Mouse (Mus musculus): ENCODE measurements at regions not wholly inside any gene's neighbourhood (a gene's known extent, or its start where the extent isn't known, plus 50 kb on each side); places are given as distances from the start of the nearest gene placed in this dataset.

DNA sequence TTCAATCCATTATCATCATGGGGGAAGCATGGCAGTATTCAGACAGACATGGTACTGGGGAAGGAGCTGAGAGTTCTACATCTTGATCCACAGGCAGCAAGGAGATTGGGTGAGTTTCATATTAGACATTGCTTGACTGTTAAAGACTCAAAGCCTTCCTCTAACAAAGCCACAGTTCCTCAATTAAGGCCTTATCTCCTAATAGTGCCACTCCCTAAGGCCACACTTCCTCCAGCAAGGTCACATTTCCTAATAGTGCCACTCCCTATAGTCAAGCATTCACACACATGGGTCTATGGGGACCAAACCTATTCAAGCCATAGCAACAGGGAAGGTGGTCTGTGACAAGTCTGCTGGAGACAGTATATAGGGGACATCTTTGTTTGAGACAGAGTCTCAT, 115.9 kb upstream of the Zfp64 start:
- Histone ChIP-seq H3K9me3 (ENCODE audit: control insufficient read depth, low read length) (peaks cover 34% of the 10 kb centered on the region), H3K36me3 (ENCODE audit: control insufficient read depth) (no peaks in the 10 kb centered on the region), H3K27me3 (ENCODE audit: control insufficient read depth) (no peaks in the 10 kb centered on the region), H3K4me3 (replicated peaks) (no peak overlapping the region), H3K4me1 (ENCODE audit: control insufficient read depth) (no peaks in the 10 kb centered on the region)
- TF ChIP-seq GATA1 (IDR thresholded peaks at IDR 0.05; ENCODE audit: low read length) (no peak), TAL1 (IDR thresholded peaks at IDR 0.05; ENCODE audit: low read length) (no peak)

- no peaks in the 10 kb centered on the region for H3K36me3 ChIP-seq (ENCODE audit: control insufficient read depth)
- H3K27me3 ChIP-seq (ENCODE audit: control insufficient read depth): no peaks in the 10 kb centered on the region
- TF ChIP-seq TAL1 (IDR thresholded peaks at IDR 0.05; ENCODE audit: low read length): no peak
- TF ChIP-seq GATA1 (IDR thresholded peaks at IDR 0.05; ENCODE audit: low read length): no peak
- peaks cover 25% of the 10 kb centered on the region for H3K9me3 ChIP-seq (ENCODE audit: control insufficient read depth, low read length)
- H3K4me3 ChIP-seq (replicated peaks): no peak overlapping the region
- no peaks in the 10 kb centered on the region for H3K4me1 ChIP-seq (ENCODE audit: control insufficient read depth)
Observed at GRCm38 (mm10) chr2:169065166-169065698, 109.8 kb upstream of the Zfp64 start.

DNA sequence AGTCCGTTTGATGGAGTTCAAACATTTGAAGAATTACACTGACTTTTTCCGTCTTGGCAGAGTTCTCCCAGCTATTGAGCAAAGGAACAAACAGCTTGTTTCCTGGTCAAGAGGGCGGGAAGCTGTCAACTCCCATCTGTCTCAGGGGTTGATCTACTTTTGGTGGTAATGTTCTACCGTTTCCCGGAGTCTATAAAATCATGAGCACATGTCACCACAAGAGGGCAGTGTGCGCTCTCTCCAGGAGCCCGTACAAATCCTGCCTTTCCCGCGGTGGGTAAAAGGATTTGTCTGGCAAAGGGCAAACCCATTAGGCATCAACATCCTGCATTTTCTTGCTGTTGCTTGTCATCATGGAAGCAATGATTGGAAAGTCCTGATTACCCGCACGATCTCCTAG, 106.1 kb upstream of the Zfp64 start:
- Histone ChIP-seq H3K4me3 (replicated peaks) (no peak overlapping the region), H3K4me1 (ENCODE audit: control insufficient read depth) (no peaks in the 10 kb centered on the region), H3K27me3 (ENCODE audit: control insufficient read depth) (no peaks in the 10 kb centered on the region), H3K9me3 (ENCODE audit: control insufficient read depth, low read length) (peaks cover 23% of the 10 kb centered on the region), H3K36me3 (ENCODE audit: control insufficient read depth) (no peaks in the 10 kb centered on the region)
- TF ChIP-seq GATA1 (IDR thresholded peaks at IDR 0.05; ENCODE audit: low read length) (no peak), TAL1 (IDR thresholded peaks at IDR 0.05; ENCODE audit: low read length) (no peak)

GRCm38 (mm10) chr2:169060495-169060894, 105.1 kb upstream of the Zfp64 start:
- Histone ChIP-seq H3K4me1 (ENCODE audit: control insufficient read depth) (no peaks in the 10 kb centered on the region), H3K9me3 (ENCODE audit: control insufficient read depth, low read length) (peaks cover 32% of the 10 kb centered on the region), H3K4me3 (replicated peaks) (no peak overlapping the region), H3K36me3 (ENCODE audit: control insufficient read depth) (no peaks in the 10 kb centered on the region), H3K27me3 (ENCODE audit: control insufficient read depth) (no peaks in the 10 kb centered on the region)
- TF ChIP-seq GATA1 (IDR thresholded peaks at IDR 0.05; ENCODE audit: low read length) (no peak), TAL1 (IDR thresholded peaks at IDR 0.05; ENCODE audit: low read length) (no peak)

DNA sequence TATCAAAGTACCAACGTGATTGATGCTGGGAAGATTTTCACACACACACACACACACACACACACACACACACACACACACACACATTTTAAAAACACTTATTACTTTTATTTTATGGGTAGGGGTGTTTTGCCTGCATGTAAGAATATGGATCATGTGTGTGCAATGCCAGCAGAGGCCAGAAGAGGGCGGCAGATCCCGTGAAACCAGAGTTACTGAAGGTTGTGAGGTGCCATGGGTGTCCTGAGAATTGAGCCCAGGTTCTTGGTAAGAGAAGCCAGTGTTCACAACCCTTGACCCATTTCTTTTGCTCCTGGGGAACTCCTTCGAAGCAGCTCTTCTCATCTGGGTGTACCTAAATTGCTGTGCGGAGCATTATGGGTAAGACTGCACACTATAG, 102.4 kb upstream of the Zfp64 start:
- TF ChIP-seq TAL1 (IDR thresholded peaks at IDR 0.05; ENCODE audit: low read length): no peak
- TF ChIP-seq GATA1 (IDR thresholded peaks at IDR 0.05; ENCODE audit: low read length): no peak
- Histone ChIP-seq H3K27me3 (ENCODE audit: control insufficient read depth) (no peaks in the 10 kb centered on the region), H3K4me3 (replicated peaks) (no peak overlapping the region), H3K4me1 (ENCODE audit: control insufficient read depth) (no peaks in the 10 kb centered on the region), H3K36me3 (ENCODE audit: control insufficient read depth) (no peaks in the 10 kb centered on the region), H3K9me3 (ENCODE audit: control insufficient read depth, low read length) (peaks cover 37% of the 10 kb centered on the region)

DNA sequence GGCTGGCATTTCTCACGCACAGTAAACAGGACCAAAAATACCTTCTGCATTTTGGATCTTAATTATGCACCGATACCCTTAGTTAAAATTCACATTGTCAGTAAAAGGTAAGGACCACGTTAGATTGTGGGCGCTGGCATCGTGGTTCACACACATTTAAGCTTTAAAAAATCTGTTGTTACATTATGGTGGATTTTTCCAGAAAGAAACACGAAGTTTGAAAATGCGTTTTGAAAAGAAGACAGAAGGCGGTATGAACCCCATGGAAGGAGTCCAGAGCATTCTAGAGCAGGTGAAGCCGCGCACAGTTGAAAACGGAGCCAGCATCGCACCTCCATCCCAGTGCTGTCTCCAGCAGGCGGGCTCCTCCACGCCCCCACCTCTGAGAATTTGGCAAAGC, 94.6 kb upstream of the Zfp64 start:
- H3K9me3 ChIP-seq (ENCODE audit: control insufficient read depth, low read length): peaks cover 28% of the 10 kb centered on the region
- H3K27me3 ChIP-seq (ENCODE audit: control insufficient read depth): no peaks in the 10 kb centered on the region
- no peak overlapping the region for H3K4me3 ChIP-seq (replicated peaks)
- TF ChIP-seq GATA1 (IDR thresholded peaks at IDR 0.05; ENCODE audit: low read length): no peak
- TF ChIP-seq TAL1 (IDR thresholded peaks at IDR 0.05; ENCODE audit: low read length): no peak
- no peaks in the 10 kb centered on the region for H3K36me3 ChIP-seq (ENCODE audit: control insufficient read depth)
- H3K4me1 ChIP-seq (ENCODE audit: control insufficient read depth): no peaks in the 10 kb centered on the region

- Histone ChIP-seq H3K4me3 (replicated peaks) (no peak overlapping the region), H3K9me3 (ENCODE audit: control insufficient read depth, low read length) (peaks cover 16% of the 10 kb centered on the region), H3K4me1 (ENCODE audit: control insufficient read depth) (no peaks in the 10 kb centered on the region), H3K27me3 (ENCODE audit: control insufficient read depth) (no peaks in the 10 kb centered on the region), H3K36me3 (ENCODE audit: control insufficient read depth) (no peaks in the 10 kb centered on the region)
- TF ChIP-seq TAL1 (IDR thresholded peaks at IDR 0.05; ENCODE audit: low read length): no peak
- TF ChIP-seq GATA1 (IDR thresholded peaks at IDR 0.05; ENCODE audit: low read length): no peak
Observed at GRCm38 (mm10) chr2:169041748-169042147, 86.4 kb upstream of the Zfp64 start.

- Histone ChIP-seq H3K27me3 (ENCODE audit: control insufficient read depth) (no peaks in the 10 kb centered on the region), H3K4me1 (ENCODE audit: control insufficient read depth) (no peaks in the 10 kb centered on the region), H3K36me3 (ENCODE audit: control insufficient read depth) (no peaks in the 10 kb centered on the region), H3K4me3 (replicated peaks) (no peak overlapping the region), H3K9me3 (ENCODE audit: control insufficient read depth, low read length) (peaks cover 17% of the 10 kb centered on the region)
- no peak for TF ChIP-seq TAL1 (IDR thresholded peaks at IDR 0.05; ENCODE audit: low read length)
- TF ChIP-seq GATA1 (IDR thresholded peaks at IDR 0.05; ENCODE audit: low read length): no peak
Observed at GRCm38 (mm10) chr2:169037975-169038374, 82.6 kb upstream of the Zfp64 start.

- H3K27me3 ChIP-seq (ENCODE audit: control insufficient read depth): no peaks in the 10 kb centered on the region
- no peak overlapping the region for H3K4me3 ChIP-seq (replicated peaks)
- H3K4me1 ChIP-seq (ENCODE audit: control insufficient read depth): no peaks in the 10 kb centered on the region
- H3K9me3 ChIP-seq (ENCODE audit: control insufficient read depth, low read length): peaks cover 17% of the 10 kb centered on the region
- TF ChIP-seq TAL1 (IDR thresholded peaks at IDR 0.05; ENCODE audit: low read length): no peak
- TF ChIP-seq GATA1 (IDR thresholded peaks at IDR 0.05; ENCODE audit: low read length): no peak
- no peaks in the 10 kb centered on the region for H3K36me3 ChIP-seq (ENCODE audit: control insufficient read depth)
Observed at GRCm38 (mm10) chr2:169037519-169037918, 82.1 kb upstream of the Zfp64 start.

DNA sequence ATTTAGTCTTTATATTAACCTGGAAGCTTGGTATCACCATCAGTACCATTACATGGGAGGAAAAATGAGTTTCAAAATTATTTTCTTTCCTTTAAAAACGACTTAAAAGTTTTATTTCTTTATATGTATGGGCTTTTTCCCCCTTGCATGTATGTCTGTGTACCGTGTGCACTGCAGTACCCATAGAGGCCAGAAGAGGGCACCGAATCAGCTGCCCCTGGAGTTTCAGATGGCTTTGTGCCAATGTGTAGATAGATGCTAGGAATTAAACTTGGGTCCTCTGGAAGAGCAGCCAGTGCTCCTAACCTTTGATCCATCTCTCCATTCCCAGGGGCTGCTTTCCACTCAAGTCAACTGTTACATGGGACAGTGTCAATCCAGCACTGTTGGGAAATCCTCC, 79.9 kb upstream of the Zfp64 start:
- Histone ChIP-seq H3K27me3 (ENCODE audit: control insufficient read depth) (no peaks in the 10 kb centered on the region), H3K36me3 (ENCODE audit: control insufficient read depth) (no peaks in the 10 kb centered on the region), H3K4me1 (ENCODE audit: control insufficient read depth) (no peaks in the 10 kb centered on the region), H3K4me3 (replicated peaks) (no peak overlapping the region), H3K9me3 (ENCODE audit: control insufficient read depth, low read length) (peaks cover 5% of the 10 kb centered on the region; the same call in 1 of the 2 replicates)
- TF ChIP-seq TAL1 (IDR thresholded peaks at IDR 0.05; ENCODE audit: low read length) (no peak), GATA1 (IDR thresholded peaks at IDR 0.05; ENCODE audit: low read length) (no peak)

Data from erythroblast, embryonic 14.5 days (primary cell).